Mouse (Mus musculus): ENCODE results near the gene Cnksr3. TPM values are rescaled to one million over a fixed set of nuclear protein-coding genes. Genes with fewer than 3 reads are reported as not detected.

The Cnksr3 gene
- polyA plus RNA-seq, 1 experiment from 2014 or later: 3.1 TPM

- H3K27me3 ChIP-seq: no peaks in the 10 kb centered on the region
- 87% methylated on average over 1 of the region's 1 CpGs for WGBS
- no peaks in the 10 kb centered on the region for H3K36me3 ChIP-seq
- peaks cover 8% of the 10 kb centered on the region; the same call in 1 of the 2 replicates for H3K4me1 ChIP-seq (replicated peaks)
- ATAC-seq: no peak
- no peak overlapping the region for H3K27ac ChIP-seq
- H3K4me3 ChIP-seq (replicated peaks): no peak overlapping the region
- H3K9ac ChIP-seq (replicated peaks): no peak overlapping the region
- H3K4me2 ChIP-seq (replicated peaks): no peak overlapping the region
- H3K9me3 ChIP-seq: no peaks in the 10 kb centered on the region
Measured at GRCm38 (mm10) chr10:7173098-7173497, 38.9 kb downstream of the Cnksr3 start.

- H3K4me2 ChIP-seq (replicated peaks): no peak overlapping the region
- no peak overlapping the region for H3K4me3 ChIP-seq (replicated peaks)
- H3K9ac ChIP-seq (replicated peaks): no peak overlapping the region
- no peaks in the 10 kb centered on the region for H3K36me3 ChIP-seq
- H3K4me1 ChIP-seq (replicated peaks): no peaks in the 10 kb centered on the region
- H3K27ac ChIP-seq: no peak overlapping the region
- no peaks in the 10 kb centered on the region for H3K9me3 ChIP-seq
- WGBS: 96% methylated on average over 3 of the region's 3 CpGs
- no peaks in the 10 kb centered on the region for H3K27me3 ChIP-seq
- no peak for ATAC-seq
Measured at GRCm38 (mm10) chr10:7170434-7170833, 41.6 kb downstream of the Cnksr3 start.

- H3K27me3 ChIP-seq: no peaks in the 10 kb centered on the region
- H3K4me2 ChIP-seq (replicated peaks): no peak overlapping the region
- 0 out of 2 replicates have a peak, but pooled peaks cover 2% of the 10 kb centered on the region for H3K9me3 ChIP-seq
- H3K4me1 ChIP-seq (replicated peaks): peaks cover 24% of the 10 kb centered on the region
- H3K9ac ChIP-seq (replicated peaks): no peak overlapping the region
- WGBS: 53% methylated on average over 12 of the region's 12 CpGs
- no peaks in the 10 kb centered on the region for H3K36me3 ChIP-seq
- ATAC-seq: peak; percentile 53; the same call in 1 of the 2 replicates
- H3K27ac ChIP-seq: no peak overlapping the region
- H3K4me3 ChIP-seq (replicated peaks): no peak overlapping the region
Measured at GRCm38 (mm10) chr10:7163031-7163430, 49.0 kb downstream of the Cnksr3 start.

- peak; percentile 70 for ATAC-seq
- Histone ChIP-seq H3K4me2 (replicated peaks) (peak overlapping the region; percentile 28), H3K9ac (replicated peaks) (no peak overlapping the region), H3K27me3 (no peaks in the 10 kb centered on the region), H3K27ac (peak overlapping the region; percentile 60; the same call in 1 of the 2 replicates), H3K4me3 (replicated peaks) (no peak overlapping the region), H3K36me3 (no peaks in the 10 kb centered on the region), H3K4me1 (replicated peaks) (peaks cover 24% of the 10 kb centered on the region), H3K9me3 (no peaks in the 10 kb centered on the region)
- 62% methylated on average over 7 of the region's 7 CpGs for WGBS
Measured at GRCm38 (mm10) chr10:7159061-7159511, 53.0 kb downstream of the Cnksr3 start.

- peaks cover 24% of the 10 kb centered on the region for H3K4me1 ChIP-seq (replicated peaks)
- no peaks in the 10 kb centered on the region for H3K36me3 ChIP-seq
- H3K4me2 ChIP-seq (replicated peaks): peak overlapping the region; percentile 28
- whole genome bisulfite sequencing: 52% methylated on average over 15 of the region's 15 CpGs
- peak overlapping the region; percentile 60 for H3K27ac ChIP-seq
- no peak overlapping the region for H3K4me3 ChIP-seq (replicated peaks)
- ATAC-seq: peak; percentile 47
- no peaks in the 10 kb centered on the region for H3K27me3 ChIP-seq
- no peak overlapping the region for H3K9ac ChIP-seq (replicated peaks)
- H3K9me3 ChIP-seq: no peaks in the 10 kb centered on the region
Measured at GRCm38 (mm10) chr10:7158285-7159060, 53.6 kb downstream of the Cnksr3 start.

GRCm38 (mm10) chr10:7154877-7155276, 57.2 kb downstream of the Cnksr3 start:
- ATAC-seq: no peak
- Histone ChIP-seq H3K4me2 (replicated peaks) (no peak overlapping the region), H3K4me1 (replicated peaks) (peaks cover 16% of the 10 kb centered on the region), H3K27ac (no peak overlapping the region), H3K36me3 (no peaks in the 10 kb centered on the region), H3K27me3 (no peaks in the 10 kb centered on the region), H3K9me3 (no peaks in the 10 kb centered on the region), H3K4me3 (replicated peaks) (no peak overlapping the region), H3K9ac (replicated peaks) (no peak overlapping the region)
- WGBS: 93% methylated on average over 5 of the region's 5 CpGs

- H3K9me3 ChIP-seq: no peaks in the 10 kb centered on the region
- WGBS: 90% methylated on average over 4 of the region's 4 CpGs
- H3K9ac ChIP-seq (replicated peaks): no peak overlapping the region
- H3K4me1 ChIP-seq (replicated peaks): no peaks in the 10 kb centered on the region
- H3K4me2 ChIP-seq (replicated peaks): no peak overlapping the region
- H3K27me3 ChIP-seq: no peaks in the 10 kb centered on the region
- H3K27ac ChIP-seq: no peak overlapping the region
- no peak overlapping the region for H3K4me3 ChIP-seq (replicated peaks)
- no peak for ATAC-seq
- no peaks in the 10 kb centered on the region for H3K36me3 ChIP-seq
Measured at GRCm38 (mm10) chr10:7152926-7153325, 59.1 kb downstream of the Cnksr3 start.

- no peaks in the 10 kb centered on the region for H3K9me3 ChIP-seq
- no peaks in the 10 kb centered on the region for H3K27me3 ChIP-seq
- no peak overlapping the region for H3K4me2 ChIP-seq (replicated peaks)
- H3K27ac ChIP-seq: no peak overlapping the region
- WGBS: 94% methylated on average over 11 of the region's 11 CpGs
- no peak overlapping the region for H3K4me3 ChIP-seq (replicated peaks)
- ATAC-seq: no peak
- H3K4me1 ChIP-seq (replicated peaks): no peaks in the 10 kb centered on the region
- H3K36me3 ChIP-seq: no peaks in the 10 kb centered on the region
- no peak overlapping the region for H3K9ac ChIP-seq (replicated peaks)
Measured at GRCm38 (mm10) chr10:7149671-7150595, 62.1 kb downstream of the Cnksr3 start.

GRCm38 (mm10) chr10:7145614-7146013, 66.4 kb downstream of the Cnksr3 start:
- no peak for ATAC-seq
- Histone ChIP-seq H3K4me2 (replicated peaks) (no peak overlapping the region), H3K27me3 (no peaks in the 10 kb centered on the region), H3K27ac (no peak overlapping the region), H3K4me1 (replicated peaks) (no peaks in the 10 kb centered on the region), H3K4me3 (replicated peaks) (no peak overlapping the region), H3K36me3 (no peaks in the 10 kb centered on the region), H3K9me3 (no peaks in the 10 kb centered on the region), H3K9ac (replicated peaks) (no peak overlapping the region)
- WGBS: 92% methylated on average over 5 of the region's 5 CpGs

- ATAC-seq: no peak
- no peaks in the 10 kb centered on the region for H3K4me1 ChIP-seq (replicated peaks)
- H3K9me3 ChIP-seq: no peaks in the 10 kb centered on the region
- H3K27ac ChIP-seq: no peak overlapping the region
- H3K9ac ChIP-seq (replicated peaks): no peak overlapping the region
- H3K4me3 ChIP-seq (replicated peaks): no peak overlapping the region
- H3K36me3 ChIP-seq: no peaks in the 10 kb centered on the region
- no peak overlapping the region for H3K4me2 ChIP-seq (replicated peaks)
- H3K27me3 ChIP-seq: no peaks in the 10 kb centered on the region
- WGBS: 69% methylated on average over 13 of the region's 13 CpGs
Measured at GRCm38 (mm10) chr10:7144081-7144783, 67.8 kb downstream of the Cnksr3 start.

GRCm38 (mm10) chr10:7142287-7142686, 69.8 kb downstream of the Cnksr3 start:
- Histone ChIP-seq H3K9me3 (no peaks in the 10 kb centered on the region), H3K27me3 (no peaks in the 10 kb centered on the region), H3K4me2 (replicated peaks) (no peak overlapping the region), H3K9ac (replicated peaks) (no peak overlapping the region), H3K27ac (no peak overlapping the region), H3K4me1 (replicated peaks) (no peaks in the 10 kb centered on the region), H3K36me3 (no peaks in the 10 kb centered on the region), H3K4me3 (replicated peaks) (no peak overlapping the region)
- ATAC-seq: no peak
- WGBS: 94% methylated on average over 8 of the region's 8 CpGs

Data from midbrain, embryonic 13.5 days (tissue).